Mouse (Mus musculus) intestine, postnatal 0 days (tissue): ENCODE measurements around the gene Gm8947. TPM values are rescaled to one million over a fixed set of nuclear protein-coding genes. Genes with fewer than 3 reads are reported as not detected.
"Not testable (repeated sequence)": the region's sequence is repeated elsewhere in the genome, so short reads cannot be mapped to it uniquely, and the experiment has no call there.

ENCODE experiments used
- ATAC-seq: fragments of 200-750 bp; cut with Nextera tagmentation; 2 replicates; pipeline ENCODE4 v1.8.0; 2017; ENCODE audit warnings: mild to moderate bottlenecking, moderate TSS enrichment, moderate library complexity
- H3K27ac ChIP-seq: fragments of 300-500 bp; sonication (generic); 2 replicates; pipeline ENCODE4 v1.5.1; 2014; ENCODE audit warnings: mild to moderate bottlenecking, low read depth, low read length, moderate library complexity
- H3K27me3 ChIP-seq: fragments of 300-500 bp; sonication (generic); replicated peaks from 2 replicates; pipeline ENCODE4 v1.6.1; 2014; ENCODE audit warnings: low read length, mixed read lengths; ENCODE audit not compliant: control insufficient read depth, insufficient read depth
- H3K36me3 ChIP-seq: fragments of 300-500 bp; sonication (generic); 2 replicates; pipeline ENCODE4 v1.6.1; 2014; ENCODE audit warnings: mild to moderate bottlenecking, moderate library complexity; ENCODE audit not compliant: control insufficient read depth, insufficient read depth
- H3K4me1 ChIP-seq: fragments of 300-500 bp; sonication (generic); replicated peaks from 2 replicates; pipeline ENCODE4 v1.6.1; 2014; ENCODE audit warnings: antibody characterized with exemption, low read length, mixed read lengths; ENCODE audit not compliant: control insufficient read depth, insufficient read depth
- H3K4me2 ChIP-seq: fragments of 300-500 bp; sonication (generic); replicated peaks from 2 replicates; pipeline ENCODE4 v1.6.1; 2014; ENCODE audit warnings: low read depth, mild to moderate bottlenecking, moderate library complexity
- H3K4me3 ChIP-seq: fragments of 300-500 bp; sonication (generic); 2 replicates; pipeline ENCODE4 v1.5.1; 2014; ENCODE audit warnings: low read depth, low read length
- H3K9ac ChIP-seq: fragments of 300-500 bp; sonication (generic); 2 replicates; pipeline ENCODE4 v1.6.1; 2014; ENCODE audit warnings: mild to moderate bottlenecking, low read depth, low read length
- H3K9me3 ChIP-seq: fragments of 300-500 bp; sonication (generic); 2 replicates; pipeline ENCODE4 v1.6.1; 2016; ENCODE audit warnings: mixed run types; ENCODE audit not compliant: control insufficient read depth
- WGBS: fragments of 180-500 bp; shearing (Covaris S2); extraction: QIAGEN DNeasy Blood & Tissue Kit; methylation state at CpG from one replicate; pipeline ENCODE4 v1.1.7; 2014; 5-methylcytosine and 5-hydroxymethylcytosine counted together
- polyA plus RNA-seq: library from polyadenylated mRNA; unstranded; fragments of >200 nt; fragmentation: Nextera tagmentation; extraction: Ambion mirVana; gene quantifications from 2 replicates; pipeline ENCODE4 v1.2.1, GENCODE M21; 2015

Gene Gm8947
- polyA plus RNA-seq, 1 experiment from 2014 or later, result not detected

GRCm38 (mm10) chr1:151198120-151198519 is 5.9 kb downstream of the Gm8947 start, which contains the start of gene Gm47995:
TSS of gene Gm47995 (plus strand) at chr1:151198448.
- H3K4me3 ChIP-seq, H3K27ac ChIP-seq, H3K9me3 ChIP-seq, H3K4me1 ChIP-seq, ATAC-seq, H3K9ac ChIP-seq, H3K27me3 ChIP-seq, H3K36me3 ChIP-seq, H3K4me2 ChIP-seq: not testable (repeated sequence)
- 67% methylated on average over 1 of the region's 4 CpGs for WGBS

GRCm38 (mm10) chr1:151200620-151201019 is 8.4 kb downstream of the Gm8947 start:
- H3K36me3 ChIP-seq, H3K27ac ChIP-seq, ATAC-seq, H3K4me2 ChIP-seq, H3K9me3 ChIP-seq, H3K4me3 ChIP-seq, H3K4me1 ChIP-seq, H3K27me3 ChIP-seq, H3K9ac ChIP-seq: not testable (repeated sequence)

- H3K9ac ChIP-seq, H3K4me2 ChIP-seq, H3K9me3 ChIP-seq, H3K27ac ChIP-seq, H3K27me3 ChIP-seq, H3K4me1 ChIP-seq, H3K4me3 ChIP-seq, H3K36me3 ChIP-seq, ATAC-seq: not testable (repeated sequence)
- 67% methylated on average over 3 of the region's 5 CpGs for WGBS
These were observed 10.6 kb downstream of the Gm8947 start for GRCm38 (mm10) chr1:151202771-151203170.

GRCm38 (mm10) chr1:151203818-151204217 is 11.6 kb downstream of the Gm8947 start, which contains the start of gene 3110040M04Rik:
TSS of gene 3110040M04Rik (plus strand) at chr1:151204121.
- H3K36me3 ChIP-seq, H3K4me1 ChIP-seq, H3K4me2 ChIP-seq, H3K9ac ChIP-seq, H3K9me3 ChIP-seq, H3K4me3 ChIP-seq, H3K27me3 ChIP-seq, ATAC-seq, H3K27ac ChIP-seq: not testable (repeated sequence)
- no CpG with 5 or more reads among the region's 6 CpGs for WGBS

- H3K4me3 ChIP-seq, H3K27ac ChIP-seq, ATAC-seq: not testable (repeated sequence)
These were observed 16.3 kb downstream of the Gm8947 start for GRCm38 (mm10) chr1:151208493-151208892.

GRCm38 (mm10) chr1:151208944-151209343 is 16.8 kb downstream of the Gm8947 start:
- not testable (repeated sequence) for H3K4me2 ChIP-seq, ATAC-seq, H3K27ac ChIP-seq, H3K4me1 ChIP-seq, H3K9ac ChIP-seq, H3K4me3 ChIP-seq, H3K36me3 ChIP-seq, H3K9me3 ChIP-seq, H3K27me3 ChIP-seq

More at GRCm38 (mm10) chr1:151208493-151208892, 16.3 kb downstream of the Gm8947 start:
- not testable (repeated sequence) for H3K4me2 ChIP-seq, H3K4me1 ChIP-seq, H3K36me3 ChIP-seq, H3K9ac ChIP-seq, H3K9me3 ChIP-seq, H3K27me3 ChIP-seq
- 83% methylated on average over 3 of the region's 5 CpGs for WGBS

GRCm38 (mm10) chr1:151209824-151210355 is 17.7 kb downstream of the Gm8947 start, which contains the start of gene Gm47996:
TSS of gene Gm47996 (plus strand) at chr1:151210131.
- not testable (repeated sequence) for H3K4me3 ChIP-seq, H3K4me1 ChIP-seq, ATAC-seq, H3K36me3 ChIP-seq, H3K9ac ChIP-seq, H3K9me3 ChIP-seq, H3K27ac ChIP-seq, H3K4me2 ChIP-seq, H3K27me3 ChIP-seq
- WGBS, result 94% methylated on average over 4 of the region's 8 CpGs

GRCm38 (mm10) chr1:151211666-151212065 is 19.5 kb downstream of the Gm8947 start:
- H3K36me3 ChIP-seq, H3K27ac ChIP-seq, H3K4me3 ChIP-seq, H3K9ac ChIP-seq, H3K4me1 ChIP-seq, H3K4me2 ChIP-seq, ATAC-seq, H3K9me3 ChIP-seq, H3K27me3 ChIP-seq: not testable (repeated sequence)
- WGBS, result 85% methylated on average over 5 of the region's 5 CpGs
